Mouse (Mus musculus): ENCODE data around the gene Gm1673. TPM values are rescaled to one million over a fixed set of nuclear protein-coding genes. Genes with fewer than 3 reads are reported as not detected.

Gene Gm1673
- total and polyA plus RNA-seq, 2 experiments = 0.37 to 2.3 TPM

DNA sequence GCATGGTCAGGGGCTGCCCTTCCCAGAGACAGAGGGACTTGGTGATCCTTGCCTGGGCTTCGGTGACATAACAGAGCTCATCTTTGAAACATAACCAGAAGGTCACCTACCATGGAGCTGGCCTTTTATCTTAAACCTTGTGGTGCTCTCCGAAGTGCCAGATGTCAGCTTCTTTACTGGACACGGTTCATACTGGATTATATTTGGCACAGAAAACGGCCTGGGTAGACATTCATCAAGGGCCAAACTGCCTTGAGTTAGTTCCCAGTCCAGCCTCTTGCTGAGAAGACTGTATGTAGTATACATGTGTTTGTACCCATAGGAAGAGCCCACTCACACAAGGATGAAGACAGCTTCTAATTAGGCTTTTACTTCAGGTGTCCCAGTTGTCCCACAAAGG, 23.6 kb downstream of the Gm1673 start:
- 85% methylated on average over 4 of the region's 4 CpGs for WGBS
- no peak for DNase-seq (ENCODE audit: extremely low read depth, low read depth, low spot score)
- Histone ChIP-seq H3K36me3 (ENCODE audit: control insufficient read depth, insufficient read depth, low read length) (no peaks in the 10 kb centered on the region), H3K4me1 (ENCODE audit: control insufficient read depth, insufficient read depth, low read length) (no peaks in the 10 kb centered on the region), H3K27me3 (ENCODE audit: control insufficient read depth, insufficient read depth, low read length) (no peaks in the 10 kb centered on the region), H3K4me3 (ENCODE audit: insufficient read depth, low read depth, low read length) (no peak overlapping the region), H3K9ac (ENCODE audit: low read depth, low read length) (no peak overlapping the region), H3K27ac (replicated peaks; ENCODE audit: insufficient read depth, low read depth, low read length) (no peak overlapping the region), H3K79me2 (ENCODE audit: control insufficient read depth, insufficient read depth, low read length) (no peaks in the 10 kb centered on the region)
- TF ChIP-seq POLR2A (IDR thresholded peaks at IDR 0.05; ENCODE audit: extremely low read depth, insufficient read depth, low read length) (no peak), CTCF (IDR thresholded peaks at IDR 0.05; ENCODE audit: low read depth, low read length) (no peak)

DNA sequence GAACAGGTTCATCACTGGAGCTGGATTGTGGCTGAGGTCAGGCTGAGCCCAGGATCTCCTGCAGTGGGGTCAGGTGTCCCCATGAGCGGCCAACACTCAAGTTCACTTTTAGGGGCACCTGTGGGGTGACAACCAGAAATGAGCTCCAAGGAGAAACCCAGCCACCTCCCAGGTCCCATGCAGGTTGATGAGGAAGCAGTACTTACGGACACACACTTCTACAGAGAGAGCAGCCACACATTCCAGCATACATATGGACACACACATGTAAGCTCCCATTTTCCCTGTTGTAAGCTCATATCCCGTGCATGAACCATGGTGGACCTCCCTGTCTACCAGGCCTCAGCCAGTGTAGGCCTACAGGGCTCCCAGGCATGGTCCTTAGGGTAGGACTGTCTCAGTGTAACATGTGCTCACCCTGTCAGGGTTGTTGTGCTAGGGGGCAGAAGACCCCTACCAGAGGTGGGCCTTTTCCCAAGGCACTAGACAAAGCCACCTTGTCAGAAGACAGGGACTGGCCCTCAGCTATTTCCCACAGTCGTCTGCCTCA, 24.2 kb downstream of the Gm1673 start:
- no peak for DNase-seq (ENCODE audit: extremely low read depth, low read depth, low spot score)
- no peaks in the 10 kb centered on the region for H3K79me2 ChIP-seq (ENCODE audit: control insufficient read depth, insufficient read depth, low read length)
- WGBS = 85% methylated on average over 4 of the region's 4 CpGs

DNA sequence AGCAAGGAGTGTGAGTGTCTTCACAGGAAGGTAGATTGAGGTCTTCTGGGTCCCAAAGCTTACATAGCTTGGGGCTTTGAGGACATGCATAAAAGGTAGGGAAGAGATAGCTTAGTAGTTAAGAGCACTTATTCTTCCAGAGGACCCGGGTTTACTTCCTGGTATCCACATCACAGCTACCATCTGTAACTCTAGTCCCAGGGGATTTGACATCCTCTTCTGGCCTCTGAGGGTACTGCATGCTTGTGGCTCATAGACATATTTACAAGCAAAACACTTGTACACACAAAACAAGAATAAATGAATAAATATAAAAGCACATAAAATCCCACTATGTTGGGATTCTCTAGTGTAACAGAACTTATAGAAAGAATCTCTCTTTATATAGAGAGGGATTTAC, 31.4 kb downstream of the Gm1673 start:
- H3K4me3 ChIP-seq (ENCODE audit: insufficient read depth, low read depth, low read length) = no peak overlapping the region
- WGBS = 66% methylated on average over 1 of the region's 1 CpGs
- no peaks in the 10 kb centered on the region for H3K36me3 ChIP-seq (ENCODE audit: control insufficient read depth, insufficient read depth, low read length)
- no peak overlapping the region for H3K9ac ChIP-seq (ENCODE audit: low read depth, low read length)
- no peaks in the 10 kb centered on the region for H3K27me3 ChIP-seq (ENCODE audit: control insufficient read depth, insufficient read depth, low read length)
- TF ChIP-seq CTCF (IDR thresholded peaks at IDR 0.05; ENCODE audit: low read depth, low read length) (no peak), POLR2A (IDR thresholded peaks at IDR 0.05; ENCODE audit: extremely low read depth, insufficient read depth, low read length) (no peak)
- no peaks in the 10 kb centered on the region for H3K79me2 ChIP-seq (ENCODE audit: control insufficient read depth, insufficient read depth, low read length)
- no peaks in the 10 kb centered on the region for H3K4me1 ChIP-seq (ENCODE audit: control insufficient read depth, insufficient read depth, low read length)
- no peak for DNase-seq (ENCODE audit: extremely low read depth, low read depth, low spot score)
- H3K27ac ChIP-seq (replicated peaks; ENCODE audit: insufficient read depth, low read depth, low read length) = no peak overlapping the region

More for the DNA sequence above, 24.2 kb downstream of the Gm1673 start:
- no peaks in the 10 kb centered on the region for H3K4me1 ChIP-seq (ENCODE audit: control insufficient read depth, insufficient read depth, low read length)
- H3K9ac ChIP-seq (ENCODE audit: low read depth, low read length) = no peak overlapping the region
- H3K36me3 ChIP-seq (ENCODE audit: control insufficient read depth, insufficient read depth, low read length) = no peaks in the 10 kb centered on the region
- H3K4me3 ChIP-seq (ENCODE audit: insufficient read depth, low read depth, low read length) = no peak overlapping the region
- H3K27ac ChIP-seq (replicated peaks; ENCODE audit: insufficient read depth, low read depth, low read length) = no peak overlapping the region
- TF ChIP-seq CTCF (IDR thresholded peaks at IDR 0.05; ENCODE audit: low read depth, low read length) = no peak
- no peak for TF ChIP-seq POLR2A (IDR thresholded peaks at IDR 0.05; ENCODE audit: extremely low read depth, insufficient read depth, low read length)
- no peaks in the 10 kb centered on the region for H3K27me3 ChIP-seq (ENCODE audit: control insufficient read depth, insufficient read depth, low read length)

DNA sequence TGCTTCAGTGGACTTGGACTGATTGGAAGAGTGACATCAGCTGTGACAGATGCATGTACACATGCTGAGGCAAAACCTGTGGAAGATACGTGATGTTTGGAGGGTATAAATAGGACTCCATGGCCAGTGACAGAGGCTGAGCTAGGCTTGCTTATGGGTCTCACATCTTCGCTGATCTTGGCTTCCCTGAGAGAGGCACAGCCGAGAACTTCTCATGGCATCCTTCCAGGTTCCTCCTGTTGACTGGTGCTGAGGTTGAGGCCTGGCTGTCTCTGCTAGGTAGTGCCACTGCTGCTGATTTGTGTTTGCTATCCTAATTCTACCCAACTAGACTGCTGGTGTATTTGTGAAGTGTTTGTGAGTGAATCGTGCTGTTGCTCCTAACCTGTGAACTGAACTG, 35.7 kb downstream of the Gm1673 start:
- DNase-seq (ENCODE audit: extremely low read depth, low read depth, low spot score) = no peak
- Histone ChIP-seq H3K4me1 (ENCODE audit: control insufficient read depth, insufficient read depth, low read length) (no peaks in the 10 kb centered on the region), H3K27me3 (ENCODE audit: control insufficient read depth, insufficient read depth, low read length) (no peaks in the 10 kb centered on the region), H3K79me2 (ENCODE audit: control insufficient read depth, insufficient read depth, low read length) (no peaks in the 10 kb centered on the region), H3K9ac (ENCODE audit: low read depth, low read length) (no peak overlapping the region), H3K36me3 (ENCODE audit: control insufficient read depth, insufficient read depth, low read length) (no peaks in the 10 kb centered on the region), H3K4me3 (ENCODE audit: insufficient read depth, low read depth, low read length) (no peak overlapping the region), H3K27ac (replicated peaks; ENCODE audit: insufficient read depth, low read depth, low read length) (no peak overlapping the region)
- TF ChIP-seq POLR2A (IDR thresholded peaks at IDR 0.05; ENCODE audit: extremely low read depth, insufficient read depth, low read length) (no peak), CTCF (IDR thresholded peaks at IDR 0.05; ENCODE audit: low read depth, low read length) (no peak)
- 82% methylated on average over 4 of the region's 4 CpGs for WGBS

DNA sequence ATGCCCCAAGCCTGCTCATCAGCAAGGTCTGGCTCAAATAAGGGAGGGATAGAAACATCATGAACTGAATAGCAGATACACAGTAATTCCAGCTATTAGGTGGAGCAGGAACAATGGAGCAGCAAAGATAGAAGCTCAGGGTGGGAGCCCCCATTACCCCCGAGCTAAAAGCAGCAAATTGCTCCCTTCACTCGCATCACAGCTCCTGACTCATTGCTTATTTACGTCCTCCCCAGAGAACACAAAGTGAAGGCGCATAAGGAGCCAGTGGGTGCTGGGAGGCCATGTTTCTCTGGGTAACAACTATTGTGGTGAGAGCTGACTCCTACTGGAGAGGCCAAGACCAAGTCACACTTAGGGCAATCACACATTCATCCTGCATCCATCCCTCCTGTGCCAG, 46.9 kb downstream of the Gm1673 start:
- 76% methylated on average over 4 of the region's 4 CpGs for WGBS
- Histone ChIP-seq H3K9ac (ENCODE audit: low read depth, low read length) (no peak overlapping the region), H3K4me1 (ENCODE audit: control insufficient read depth, insufficient read depth, low read length) (no peaks in the 10 kb centered on the region)

DNA sequence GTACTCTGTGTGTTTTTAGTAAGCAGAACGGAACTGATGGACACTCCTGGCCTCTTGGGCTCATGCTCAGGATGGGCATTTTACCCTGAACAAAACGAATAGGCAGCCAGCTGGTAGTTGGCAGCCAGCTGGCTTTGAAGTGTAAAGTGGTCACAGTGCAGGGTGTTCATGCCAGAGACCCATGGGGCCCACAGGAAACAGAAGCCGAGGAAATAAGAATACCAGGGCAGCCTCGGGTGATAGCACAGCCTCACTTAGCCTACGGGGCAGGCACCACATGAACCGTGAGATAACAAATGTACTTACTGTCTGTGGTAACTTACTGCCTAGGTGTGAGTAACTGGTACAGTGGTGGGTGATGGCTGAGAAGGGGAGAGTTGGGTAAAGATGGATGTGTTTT, 47.8 kb downstream of the Gm1673 start:
- 67% methylated on average over 6 of the region's 6 CpGs for WGBS
- H3K27ac ChIP-seq (replicated peaks; ENCODE audit: insufficient read depth, low read depth, low read length) = no peak overlapping the region
- TF ChIP-seq POLR2A (IDR thresholded peaks at IDR 0.05; ENCODE audit: extremely low read depth, insufficient read depth, low read length) = no peak
- no peak for TF ChIP-seq CTCF (IDR thresholded peaks at IDR 0.05; ENCODE audit: low read depth, low read length)

More for the DNA sequence above, 46.9 kb downstream of the Gm1673 start:
- DNase-seq (ENCODE audit: extremely low read depth, low read depth, low spot score) = no peak
- H3K79me2 ChIP-seq (ENCODE audit: control insufficient read depth, insufficient read depth, low read length) = no peaks in the 10 kb centered on the region
- H3K27ac ChIP-seq (replicated peaks; ENCODE audit: insufficient read depth, low read depth, low read length) = no peak overlapping the region
- no peaks in the 10 kb centered on the region for H3K27me3 ChIP-seq (ENCODE audit: control insufficient read depth, insufficient read depth, low read length)
- no peaks in the 10 kb centered on the region for H3K36me3 ChIP-seq (ENCODE audit: control insufficient read depth, insufficient read depth, low read length)
- no peak overlapping the region for H3K4me3 ChIP-seq (ENCODE audit: insufficient read depth, low read depth, low read length)
- TF ChIP-seq POLR2A (IDR thresholded peaks at IDR 0.05; ENCODE audit: extremely low read depth, insufficient read depth, low read length) (no peak), CTCF (IDR thresholded peaks at IDR 0.05; ENCODE audit: low read depth, low read length) (no peak)

More for the DNA sequence above, 47.8 kb downstream of the Gm1673 start:
- Histone ChIP-seq H3K27me3 (ENCODE audit: control insufficient read depth, insufficient read depth, low read length) (no peaks in the 10 kb centered on the region), H3K79me2 (ENCODE audit: control insufficient read depth, insufficient read depth, low read length) (no peaks in the 10 kb centered on the region), H3K36me3 (ENCODE audit: control insufficient read depth, insufficient read depth, low read length) (no peaks in the 10 kb centered on the region), H3K4me3 (ENCODE audit: insufficient read depth, low read depth, low read length) (no peak overlapping the region), H3K9ac (ENCODE audit: low read depth, low read length) (no peak overlapping the region), H3K4me1 (ENCODE audit: control insufficient read depth, insufficient read depth, low read length) (no peaks in the 10 kb centered on the region)
- DNase-seq (ENCODE audit: extremely low read depth, low read depth, low spot score) = no peak

Data from liver, adult 2 months (tissue).